Mouse (Mus musculus) frontal cortex, adult (tissue): ENCODE results near the gene Ksr2.
"Not testable (repeated sequence)": the region's sequence is repeated elsewhere in the genome, so short reads cannot be mapped to it uniquely, and the experiment has no call there.

Experiments used
- ATAC-seq: cut with Nextera tagmentation; 2 replicates; pipeline ENCODE4 v1.9.2; 2017; ENCODE audit warnings: mild to moderate bottlenecking, moderate library complexity, mixed read lengths; ENCODE audit not compliant: low TSS enrichment

Ksr2 gene

DNA sequence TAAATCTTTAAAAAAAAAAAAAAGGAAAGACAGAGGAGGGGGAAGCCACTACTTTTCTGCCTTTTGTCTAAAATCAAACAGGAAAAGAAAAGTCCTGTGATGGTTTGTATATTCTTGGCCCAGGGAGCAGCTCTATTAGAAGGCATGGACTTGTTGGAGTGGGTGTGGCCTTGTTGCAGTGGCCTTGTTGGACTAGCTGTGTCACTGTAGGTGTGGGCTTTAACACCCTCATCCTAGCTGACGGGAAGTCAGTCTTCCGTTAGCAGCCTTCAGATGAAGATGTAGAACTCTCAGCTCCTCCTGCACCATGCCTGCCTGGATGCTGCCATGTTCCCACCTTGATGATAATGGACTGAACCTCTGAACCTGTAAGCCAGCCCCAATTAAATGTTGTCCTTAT lies 9.1 kb upstream of the Ksr2 start:
- ATAC-seq, result not testable (repeated sequence)

DNA sequence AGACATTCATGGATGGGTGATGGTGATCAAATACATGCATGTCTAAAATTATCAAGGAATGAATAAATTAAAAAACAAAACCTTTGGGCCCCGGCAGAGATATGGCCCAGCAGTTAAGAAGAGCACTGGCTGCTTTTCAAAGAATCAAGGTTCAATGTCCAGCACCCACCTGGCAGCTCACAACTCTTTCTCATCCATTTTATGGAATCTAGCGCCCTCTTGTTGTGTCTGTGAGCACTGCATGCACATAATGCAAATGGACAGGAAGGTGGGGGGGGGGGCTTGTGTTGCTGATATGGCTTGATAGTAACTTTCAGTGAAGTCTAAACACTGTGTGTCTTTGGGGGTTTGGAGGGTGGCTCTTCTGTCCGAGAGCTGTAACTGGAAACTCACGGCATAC lies 5.6 kb upstream of the Ksr2 start:
- ATAC-seq, result no peak

DNA sequence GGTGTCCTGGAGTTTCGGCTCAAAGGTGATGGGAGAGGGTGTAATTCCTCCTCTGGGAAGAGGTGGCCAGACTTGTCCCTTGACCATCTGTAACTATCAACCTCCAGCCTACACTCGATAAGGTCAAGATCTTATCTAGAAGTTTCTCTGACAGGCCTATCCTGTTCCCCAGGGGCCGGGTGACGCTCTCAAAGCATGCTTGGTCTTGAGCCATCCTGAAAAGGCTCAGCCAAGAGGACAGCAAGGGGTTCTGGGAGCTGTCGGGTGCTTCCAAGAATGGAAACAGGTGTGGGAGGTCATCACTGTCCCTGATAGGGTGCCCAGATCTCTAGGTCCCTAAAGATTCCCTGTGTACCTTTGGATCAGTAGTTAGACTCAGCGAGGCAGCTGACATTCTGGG lies 4.4 kb upstream of the Ksr2 start:
- ATAC-seq, result no peak

DNA sequence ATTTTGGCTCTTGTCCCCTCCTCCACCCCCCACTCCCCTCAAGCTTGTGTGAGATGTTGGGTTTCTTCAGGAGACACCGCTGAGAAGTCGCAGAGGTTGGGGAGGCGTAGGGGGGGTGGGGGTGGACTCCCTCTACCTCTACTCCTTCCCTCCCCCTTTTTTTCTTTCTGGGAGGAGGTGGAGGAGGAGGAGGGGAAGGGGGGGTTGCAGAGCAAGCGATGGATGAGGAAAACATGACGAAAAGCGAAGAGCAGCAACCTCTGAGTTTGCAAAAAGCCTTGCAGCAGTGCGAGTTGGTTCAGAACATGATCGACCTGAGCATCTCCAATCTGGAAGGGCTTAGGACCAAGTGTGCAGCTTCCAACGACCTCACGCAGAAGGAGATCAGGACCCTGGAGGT lies 811 bp downstream of the Ksr2 start:
- ATAC-seq, result no peak

DNA sequence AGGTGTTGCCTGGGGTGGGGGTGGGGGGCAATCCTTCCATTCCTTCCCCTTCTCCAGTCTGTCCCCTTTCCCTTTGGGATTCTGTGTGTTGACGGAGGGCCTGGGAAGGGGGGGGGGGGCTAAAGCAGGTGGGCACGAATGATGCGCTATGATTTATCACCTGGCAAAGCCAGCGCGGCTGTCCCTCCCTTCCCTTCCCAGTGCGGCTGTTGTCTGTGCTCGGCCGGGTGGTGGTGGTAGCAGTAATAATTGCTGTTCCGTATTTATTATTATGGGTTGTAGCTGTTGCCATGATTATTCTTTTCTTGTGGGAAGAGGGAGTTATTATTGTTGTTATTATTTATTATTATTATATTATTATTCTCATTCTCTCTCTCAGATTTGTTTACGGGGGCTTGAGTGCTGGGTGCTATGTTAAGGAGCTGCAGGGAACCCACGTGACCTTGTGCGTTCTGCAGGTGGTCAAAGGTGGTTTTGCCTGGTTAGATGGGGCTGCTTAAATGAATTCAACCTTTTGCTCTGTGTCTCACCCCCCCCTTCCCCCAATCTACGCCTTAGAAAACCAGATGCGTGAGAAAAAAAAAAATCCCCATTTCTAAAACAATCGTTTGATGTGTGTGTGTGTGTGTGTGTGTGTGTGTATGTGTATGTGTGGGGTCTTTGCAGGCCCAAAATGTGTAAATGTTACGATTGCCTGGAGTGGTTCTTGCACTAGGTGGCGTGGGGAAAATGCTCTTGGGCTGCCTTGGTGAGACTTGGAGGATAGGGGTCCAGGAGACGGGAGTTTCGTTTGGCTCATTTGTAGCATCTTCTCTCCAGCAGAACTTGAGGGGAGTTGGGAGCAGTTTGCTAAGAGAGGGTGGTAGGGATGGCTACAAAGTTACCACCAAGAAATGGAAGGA lies 1.5 kb downstream of the Ksr2 start:
- ATAC-seq, result no peak

DNA sequence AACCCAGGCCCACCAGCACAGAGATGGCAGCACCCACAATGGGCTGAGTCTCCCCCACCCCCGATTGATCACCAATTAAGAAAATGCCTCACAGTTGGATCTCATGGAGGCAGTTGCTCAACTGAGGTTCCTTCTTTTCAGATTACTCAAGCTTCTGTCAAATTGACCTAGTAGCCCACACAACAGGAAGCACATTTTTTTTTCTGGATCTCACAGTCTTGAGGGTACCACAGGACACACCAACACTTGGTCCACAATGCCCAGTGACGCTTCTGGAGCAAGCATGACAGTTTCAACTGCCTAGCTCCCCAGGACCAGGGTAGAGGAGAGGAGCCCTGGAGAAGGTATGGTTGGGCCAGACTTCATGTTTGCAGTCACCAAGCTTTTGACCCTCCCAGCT lies 3.6 kb downstream of the Ksr2 start:
- ATAC-seq, result no peak

DNA sequence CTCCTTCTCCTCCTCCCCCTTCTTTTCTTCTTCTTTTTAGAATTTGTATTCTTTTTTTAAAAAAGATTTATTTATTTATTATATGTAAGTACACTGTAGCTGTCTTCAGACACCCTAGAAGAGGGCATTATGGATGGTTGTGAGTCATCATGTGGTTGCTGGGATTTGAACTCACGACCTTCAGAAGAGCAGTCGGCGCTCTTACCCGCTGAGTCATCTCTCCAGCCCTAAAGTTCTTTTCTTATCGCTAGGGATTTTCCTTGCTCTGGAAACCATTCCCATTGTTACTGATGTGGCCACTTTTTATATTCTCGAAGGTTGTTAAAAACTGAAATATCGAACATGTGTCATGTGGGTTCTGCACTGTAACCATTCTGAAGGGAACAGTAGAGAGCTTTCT lies 19.7 kb downstream of the Ksr2 start:
- not testable (repeated sequence) for ATAC-seq

DNA sequence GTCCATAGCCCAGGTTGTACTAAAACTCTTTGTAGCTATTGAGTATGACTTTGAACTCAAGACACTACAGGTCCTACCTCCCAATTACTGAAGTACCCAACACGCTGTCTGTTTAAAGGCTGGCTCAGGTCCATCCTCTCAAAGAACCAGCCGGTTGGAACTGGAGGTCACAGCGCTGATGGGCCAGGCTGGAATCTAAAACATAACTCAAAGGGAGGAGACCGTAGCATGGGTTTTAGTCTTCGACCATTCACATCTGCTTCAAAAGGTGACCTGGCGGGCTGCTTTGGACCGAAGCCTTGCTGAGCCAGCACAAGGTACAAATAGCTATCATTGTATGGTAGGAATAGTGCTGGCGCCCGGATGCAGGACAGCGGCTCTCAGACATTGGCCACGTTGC lies 26.5 kb downstream of the Ksr2 start:
- ATAC-seq, result no peak

DNA sequence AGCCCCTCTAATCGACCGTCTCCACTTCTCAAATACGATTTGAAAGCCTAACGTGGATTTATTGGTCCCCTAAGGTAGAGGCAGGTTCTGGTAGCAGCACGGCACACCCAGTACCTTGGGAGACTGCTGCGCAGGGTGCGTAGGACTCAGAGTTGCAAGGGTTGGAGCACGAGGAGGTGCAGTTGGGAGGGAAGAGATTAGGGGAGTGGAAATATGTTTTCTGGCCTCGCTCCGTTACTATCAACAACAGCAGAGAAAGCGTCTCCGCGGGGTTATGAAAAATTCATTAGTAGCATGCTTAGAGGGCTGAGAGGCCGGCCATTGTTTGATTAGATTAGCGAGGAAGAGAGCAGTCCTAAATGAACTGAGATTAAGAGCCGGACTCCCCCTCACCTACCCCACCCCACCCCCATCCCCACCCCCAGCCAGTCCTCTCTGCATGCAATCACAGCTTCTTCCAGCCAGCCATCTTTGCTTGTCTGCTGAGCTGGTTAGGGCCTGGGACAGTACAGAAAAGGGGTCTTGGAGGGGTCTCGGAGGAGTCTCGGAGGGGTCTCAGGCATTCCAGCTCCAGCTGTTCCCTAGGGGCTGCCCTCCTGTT lies 27.5 kb downstream of the Ksr2 start:
- no peak for ATAC-seq

DNA sequence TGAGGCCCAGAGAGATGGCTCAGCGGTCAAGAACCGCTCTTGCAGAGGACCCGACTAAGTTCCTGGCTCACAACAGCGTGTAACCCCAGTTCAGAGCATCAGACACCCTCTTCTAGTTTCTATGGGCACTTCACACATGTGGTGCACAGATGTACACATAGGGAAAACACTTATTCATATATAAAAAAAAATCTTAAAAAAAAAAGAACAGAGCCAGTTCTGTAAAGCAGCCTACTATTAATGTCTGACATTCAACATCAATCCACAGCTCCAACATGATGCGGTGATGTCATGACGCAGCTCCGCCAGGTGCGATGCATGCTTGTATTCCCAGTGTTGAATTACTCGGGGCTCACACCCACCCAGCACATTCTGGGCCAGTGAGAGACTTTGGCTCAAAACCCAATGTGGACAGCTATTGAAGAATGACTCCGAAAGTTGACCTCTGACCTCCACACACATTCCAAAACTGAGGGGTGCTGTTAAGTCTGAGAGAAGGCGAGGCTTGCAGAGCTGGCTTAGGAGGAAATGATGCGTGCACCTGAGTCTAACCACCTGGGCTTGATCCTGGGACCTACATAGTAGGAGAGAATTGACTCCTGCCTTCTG lies 28.5 kb downstream of the Ksr2 start:
- ATAC-seq, result no peak

DNA sequence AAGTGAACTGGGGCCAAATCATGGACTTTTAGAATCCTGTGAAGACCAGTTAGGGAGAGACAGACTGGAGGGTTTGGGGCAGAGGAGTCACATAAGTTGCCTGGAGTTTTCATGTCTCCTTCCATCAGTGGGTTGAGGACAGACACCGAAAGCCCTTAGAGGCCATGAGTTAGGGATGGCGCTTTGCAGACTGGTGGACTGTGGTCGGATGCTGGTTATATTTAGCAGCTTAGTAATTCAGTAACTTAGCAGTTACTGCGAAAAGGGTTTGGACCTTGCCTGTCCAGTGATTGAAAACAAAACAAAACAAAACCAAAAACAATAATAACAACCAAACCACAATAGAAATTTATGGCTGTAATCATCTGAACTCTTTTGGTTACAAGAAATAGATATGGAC lies 29.3 kb downstream of the Ksr2 start:
- no peak for ATAC-seq

DNA sequence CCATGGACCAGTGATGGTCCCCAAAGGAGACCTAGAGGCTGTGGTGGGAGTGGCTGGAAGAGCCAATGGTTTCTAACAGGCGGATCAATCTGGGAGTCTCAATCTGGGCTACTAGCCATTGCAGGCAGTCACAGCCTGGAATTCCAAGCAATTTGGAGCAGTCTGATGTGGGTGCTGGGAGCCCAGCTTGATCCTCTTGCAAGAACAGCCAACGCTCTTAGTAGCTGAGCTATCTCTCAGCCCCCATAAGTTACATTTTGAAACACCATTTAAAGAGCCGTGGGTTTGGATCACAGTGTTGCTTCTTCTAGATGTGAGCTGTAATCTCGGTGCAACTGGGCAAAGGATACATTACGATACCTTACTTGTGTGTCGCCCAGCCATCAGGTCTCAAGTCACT lies 30.1 kb downstream of the Ksr2 start:
- ATAC-seq, result peak; percentile 96

DNA sequence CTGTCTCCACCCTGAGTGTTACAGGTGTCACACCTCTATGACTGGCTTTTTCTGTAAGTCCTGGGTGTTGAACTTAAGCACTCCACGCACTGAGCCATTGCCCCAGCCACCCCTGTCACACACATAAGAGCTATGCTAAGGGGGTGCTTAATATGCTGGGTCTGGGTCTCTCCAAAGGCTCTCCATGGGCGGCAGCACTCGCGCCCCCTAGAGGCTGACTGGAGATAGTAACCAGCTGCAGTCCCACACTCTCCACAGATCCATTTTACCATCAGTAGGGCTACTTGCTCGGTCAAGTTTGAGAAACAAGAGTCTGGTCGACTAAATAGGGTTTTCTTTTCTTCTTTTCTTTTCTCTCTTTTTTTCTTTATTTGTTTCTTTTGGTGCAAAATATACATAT lies 33.9 kb downstream of the Ksr2 start:
- ATAC-seq, result no peak

DNA sequence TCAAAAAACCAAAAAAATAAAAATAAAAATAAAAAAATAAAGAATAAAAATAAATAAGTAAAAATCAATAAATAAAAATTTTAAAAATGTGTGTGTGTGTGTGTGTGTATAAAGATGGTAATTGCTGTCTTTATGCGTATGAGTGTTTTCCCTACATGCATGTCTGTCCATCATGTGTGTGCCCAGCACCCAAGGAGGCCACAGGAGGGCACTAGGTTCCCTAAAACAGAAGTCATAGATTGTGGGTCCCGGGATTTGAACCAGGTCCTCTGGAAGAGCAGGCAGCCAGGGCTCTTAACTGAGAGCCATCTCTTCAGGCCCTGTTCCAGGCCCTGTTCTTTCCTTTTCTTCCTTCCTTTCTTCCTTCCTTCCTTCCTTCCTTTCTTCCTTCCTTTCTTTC lies 38.2 kb downstream of the Ksr2 start:
- ATAC-seq, result no peak

DNA sequence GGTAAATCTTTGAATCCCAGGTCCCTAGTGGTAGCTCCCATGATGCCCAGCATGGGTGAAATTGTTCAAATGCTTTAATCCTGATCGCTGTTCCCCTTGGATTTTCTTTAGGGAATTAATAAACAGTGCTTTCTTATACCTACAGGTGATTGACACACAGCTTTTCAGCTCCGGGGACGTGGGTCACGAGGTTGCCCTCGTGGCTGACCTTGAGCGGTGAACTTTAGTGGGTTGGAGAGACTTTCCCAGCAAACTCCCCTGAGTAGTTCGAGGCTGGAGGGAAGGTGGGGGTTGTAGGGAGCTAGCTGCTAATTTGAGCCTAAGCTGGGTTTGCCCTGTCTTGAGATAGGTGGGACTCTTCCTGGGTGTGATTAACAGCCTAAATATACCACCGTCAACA lies 41.7 kb downstream of the Ksr2 start:
- no peak for ATAC-seq

DNA sequence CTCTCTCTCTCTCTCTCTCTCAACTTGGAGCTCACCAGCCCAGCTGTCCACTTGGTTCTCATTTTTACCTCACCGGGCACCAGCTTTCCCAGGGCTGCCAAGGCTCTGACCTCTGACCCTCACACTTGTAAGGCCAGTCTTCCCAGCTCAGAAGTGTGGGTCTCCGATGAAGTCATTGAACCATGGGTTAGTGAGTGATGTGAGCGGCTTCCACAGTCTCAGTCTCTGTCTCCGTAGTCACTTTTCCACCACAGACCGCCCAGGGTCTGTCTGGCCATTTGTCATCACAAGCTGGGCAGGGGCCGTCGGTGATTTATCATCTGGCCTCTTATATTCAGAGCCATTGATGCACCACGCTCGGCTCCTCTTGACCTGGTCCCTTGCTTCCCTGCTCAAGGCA lies 43.3 kb downstream of the Ksr2 start:
- no peak for ATAC-seq

DNA sequence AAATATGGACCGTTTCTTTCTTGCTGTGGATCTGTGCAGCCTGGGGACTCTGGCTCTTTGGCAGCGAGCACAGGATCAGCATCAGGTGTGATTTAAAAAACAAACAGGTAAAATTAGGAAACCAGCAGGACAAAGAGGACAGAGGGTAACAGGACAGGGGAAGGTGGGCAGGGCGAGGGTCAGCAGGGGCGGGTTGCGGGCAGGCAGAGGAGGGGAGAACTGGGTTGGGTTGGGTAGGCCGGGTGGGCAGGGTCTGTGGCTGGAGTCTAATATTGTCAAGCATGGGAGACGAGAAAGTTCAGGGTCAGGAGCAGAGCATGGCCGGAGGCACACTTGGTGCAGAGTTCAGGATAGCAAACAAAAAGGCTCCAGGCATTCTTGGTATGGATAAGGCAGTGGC lies 43.8 kb downstream of the Ksr2 start:
- no peak for ATAC-seq

DNA sequence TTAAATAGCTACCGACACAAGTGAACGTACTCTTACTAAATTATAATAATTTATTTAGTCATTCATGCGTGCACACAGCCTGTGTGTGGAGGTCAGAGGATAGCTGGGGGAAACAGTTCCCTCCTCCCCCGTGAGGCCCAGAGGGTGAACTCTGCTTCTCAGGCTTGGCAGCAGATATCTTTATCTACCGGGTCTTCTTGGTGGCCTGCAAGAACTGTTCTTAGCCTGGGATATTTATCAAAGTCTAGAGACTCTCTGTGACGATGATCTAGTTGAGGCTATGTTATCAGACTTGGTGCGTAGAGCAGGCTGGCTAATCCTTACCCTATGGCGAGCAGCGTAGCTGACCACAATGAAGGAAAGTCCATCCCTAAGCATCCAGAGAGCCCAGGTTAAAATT lies 45.1 kb downstream of the Ksr2 start:
- no peak for ATAC-seq

DNA sequence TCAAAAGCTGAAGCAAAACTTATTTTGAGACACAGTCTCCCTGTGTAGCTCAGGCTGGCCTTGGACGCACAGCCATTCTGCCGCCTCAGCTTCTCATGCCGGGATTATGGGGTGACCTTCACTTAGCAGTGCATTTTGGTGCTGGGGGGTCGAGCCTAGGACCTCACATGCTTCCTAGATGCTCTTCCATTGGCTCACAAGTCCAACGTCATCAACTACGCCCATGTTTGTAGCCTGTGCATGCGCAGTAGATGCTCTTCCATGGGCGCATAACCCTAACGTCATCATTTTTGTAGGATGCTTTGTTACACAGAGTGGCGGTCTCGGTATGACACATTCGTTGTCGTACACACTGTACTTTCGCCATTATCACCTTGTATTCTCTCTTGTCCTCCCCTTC lies 46.5 kb downstream of the Ksr2 start:
- no peak for ATAC-seq

DNA sequence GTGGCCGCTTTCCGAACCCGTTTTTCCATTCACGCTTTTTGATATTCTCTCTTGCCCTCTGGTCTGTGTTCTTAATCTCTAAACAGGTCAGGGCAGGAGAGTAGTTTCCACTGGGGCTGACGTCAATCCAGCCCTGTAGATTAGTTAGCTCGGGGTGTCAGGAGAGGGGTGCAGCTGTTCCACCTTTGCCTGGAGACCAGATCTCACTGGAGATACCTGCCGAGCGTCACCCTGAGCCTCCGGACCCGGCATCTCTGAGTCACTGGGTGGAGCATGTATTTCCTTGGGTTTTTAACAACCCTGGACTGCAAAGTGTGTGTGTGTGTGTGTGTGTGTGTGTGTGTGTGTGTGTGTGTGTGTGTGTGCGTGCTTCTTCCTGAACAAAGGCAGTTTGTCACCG lies 53.3 kb downstream of the Ksr2 start:
- no peak for ATAC-seq

DNA sequence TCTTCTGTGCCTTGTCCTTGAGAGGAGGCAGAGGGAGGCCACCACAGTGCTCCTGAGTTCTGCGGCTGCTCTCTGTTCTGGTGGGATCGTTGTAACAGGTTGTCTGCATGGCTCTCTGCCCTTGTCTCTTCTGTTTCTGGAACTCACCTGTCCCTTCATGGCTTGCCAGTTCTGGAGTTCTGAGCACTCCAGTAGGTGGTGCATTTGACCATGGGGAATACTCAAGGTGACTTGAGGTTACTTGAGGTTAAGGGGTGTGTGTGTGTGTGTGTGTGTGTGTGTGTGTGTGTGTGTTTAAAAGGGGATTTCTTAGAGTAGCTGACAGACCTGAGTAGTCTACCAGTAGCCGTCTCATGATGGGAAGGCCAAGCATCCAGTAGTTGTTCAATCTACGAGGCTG lies 55.2 kb downstream of the Ksr2 start:
- no peak for ATAC-seq

DNA sequence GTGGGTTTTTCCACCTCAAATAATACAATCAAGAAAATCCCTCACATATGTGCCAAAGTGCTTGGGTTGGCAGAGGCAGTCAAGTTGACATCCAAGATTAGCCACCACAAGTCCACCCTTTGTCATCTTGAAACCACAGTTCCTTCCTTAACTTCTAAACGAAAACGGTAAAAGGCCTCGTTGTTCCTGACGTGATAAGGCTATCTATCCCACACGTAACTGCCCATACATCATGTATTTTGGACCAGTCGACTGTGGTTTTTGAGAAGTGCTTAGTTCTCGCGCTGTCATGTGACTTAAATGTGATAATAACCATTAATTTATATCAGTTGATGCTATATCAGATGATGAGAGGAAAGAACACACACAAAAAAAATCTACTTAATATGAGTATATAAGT lies 55.8 kb downstream of the Ksr2 start:
- ATAC-seq, result no peak

DNA sequence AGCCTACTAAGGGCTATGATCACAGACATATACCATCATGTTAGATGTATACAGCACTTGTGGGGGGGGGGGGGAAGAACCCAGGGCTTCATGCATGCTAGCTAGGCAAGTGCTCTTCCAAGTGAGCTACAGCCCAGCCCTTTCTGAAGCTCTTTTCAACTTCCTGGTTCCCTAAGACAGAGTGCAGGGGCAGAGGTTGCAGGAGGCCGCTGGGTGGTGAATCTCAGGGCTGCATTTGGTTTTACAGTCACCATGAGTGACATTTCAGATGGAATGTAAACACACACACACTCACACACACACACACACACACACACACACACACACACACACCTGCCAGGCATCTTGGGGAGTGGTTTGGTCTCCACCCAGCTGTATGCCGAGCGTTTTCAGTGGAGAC lies 67.4 kb downstream of the Ksr2 start:
- ATAC-seq, result no peak
